Mouse (Mus musculus) megakaryocyte, embryonic 14.5 days (primary cell): ENCODE results near the gene Lrch1.

Source experiments
- FLI1 ChIP-seq: IDR thresholded peaks from 2 replicates; pipeline ENCODE4 v1.6.1; 2012; ENCODE audit warnings: low read length, inconsistent platforms, mixed read lengths
- GATA1 ChIP-seq: IDR thresholded peaks from 3 replicates; pipeline ENCODE4 v1.6.1; 2012; ENCODE audit warnings: mixed read lengths, low read length, inconsistent platforms, borderline replicate concordance

DNA sequence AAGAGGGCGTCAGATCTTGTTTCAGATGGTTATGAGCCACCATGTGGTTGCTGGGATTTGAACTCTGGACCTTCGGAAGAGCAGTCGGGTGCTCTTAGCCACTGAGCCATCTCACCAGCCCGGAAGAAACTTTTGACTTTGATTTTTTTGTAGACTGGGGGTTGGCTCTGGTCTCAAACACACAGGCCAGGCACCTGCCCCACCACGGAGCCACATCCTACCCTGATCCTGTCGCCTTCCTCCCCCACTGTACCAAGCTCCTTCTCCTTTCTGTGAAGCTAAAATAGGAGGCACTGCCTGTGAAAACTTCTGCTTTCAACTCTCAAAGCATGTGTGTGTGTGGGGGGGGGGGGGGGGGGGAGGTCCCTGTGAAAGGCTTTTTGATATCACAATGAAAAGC, 39.4 kb downstream of the Lrch1 start:
- TF ChIP-seq GATA1 (no peak), FLI1 (no peak)
